Mouse (Mus musculus) forebrain, embryonic 16.5 days (tissue): Measurements from ENCODE around the gene Slc4a2. TPM values are rescaled to one million over a fixed set of nuclear protein-coding genes. Genes with fewer than 3 reads are reported as not detected.

Source experiments
- ATAC-seq: fragments of 200-750 bp; cut with Nextera tagmentation; 2 replicates; pipeline ENCODE4 v1.8.0; 2017; ENCODE audit warnings: mild to moderate bottlenecking, moderate library complexity
- H3K27ac ChIP-seq: fragments of 300-500 bp; sonication (generic); 2 replicates; pipeline ENCODE4 v1.5.1; 2014; ENCODE audit warnings: low read length, control low read depth
- H3K27me3 ChIP-seq: fragments of 300-500 bp; sonication (generic); replicated peaks from 2 replicates; pipeline ENCODE4 v1.6.1; 2014; ENCODE audit warnings: low read length; ENCODE audit not compliant: control insufficient read depth, insufficient read depth
- H3K36me3 ChIP-seq: fragments of 300-500 bp; sonication (generic); 2 replicates; pipeline ENCODE4 v1.6.1; 2014; ENCODE audit not compliant: control insufficient read depth, insufficient read depth
- H3K4me1 ChIP-seq: fragments of 300-500 bp; sonication (generic); replicated peaks from 2 replicates; pipeline ENCODE4 v1.6.1; 2014; ENCODE audit warnings: low read length; ENCODE audit not compliant: control insufficient read depth, insufficient read depth
- H3K4me2 ChIP-seq: fragments of 300-500 bp; sonication (generic); 2 replicates; pipeline ENCODE4 v1.6.1; 2014; ENCODE audit warnings: mild to moderate bottlenecking, low read length, control low read depth
- H3K4me3 ChIP-seq: fragments of 300-500 bp; sonication (generic); replicated peaks from 2 replicates; pipeline ENCODE4 v1.5.1; 2014; ENCODE audit warnings: mild to moderate bottlenecking, low read length, control low read depth
- H3K9ac ChIP-seq: fragments of 300-500 bp; sonication (generic); replicated peaks from 2 replicates; pipeline ENCODE4 v1.6.1; 2014; ENCODE audit warnings: low read depth, low read length, control low read depth
- H3K9me3 ChIP-seq: fragments of 300-500 bp; sonication (generic); 2 replicates; pipeline ENCODE4 v1.6.1; 2016; ENCODE audit warnings: low read length; ENCODE audit not compliant: control insufficient read depth
- WGBS: fragments of 180-500 bp; shearing (Covaris S2); extraction: QIAGEN DNeasy Blood & Tissue Kit; methylation state at CpG from one replicate; pipeline ENCODE4 v1.1.7; 2014; 5-methylcytosine and 5-hydroxymethylcytosine counted together
- polyA plus RNA-seq: library from polyadenylated mRNA; unstranded; fragments of >200 nt; fragmentation: Nextera tagmentation; extraction: Ambion mirVana; gene quantifications from 2 replicates; pipeline ENCODE4 v1.2.1, GENCODE M21; 2015

Gene Slc4a2
- 19.1 and 23.9 TPM in 2 replicates for polyA plus RNA-seq

GRCm38 (mm10) chr5:24423129-24424003 is at the start of gene Slc4a2, which contains the start of gene Cdk5:
Slc4a2 (plus strand) TSS chr5:24423837.
Cdk5 (minus strand) TSS chr5:24423530.
- peak; percentile 97 for ATAC-seq
- Histone ChIP-seq H3K4me3 (peak within 1 kb of the TSS; percentile 69), H3K9me3 (no peaks in the 10 kb centered on the region), H3K4me2 (peak within 1 kb of the TSS; percentile 96), H3K27me3 (no peaks in the 10 kb centered on the region), H3K36me3 (peaks cover 7% of the 10 kb centered on the region), H3K9ac (peak within 1 kb of the TSS; percentile 80), H3K4me1 (peaks cover 45% of the 10 kb centered on the region), H3K27ac (peak within 1 kb of the TSS; percentile 94)
- under 1% methylated on average over 46 of the region's 46 CpGs for WGBS

DNA sequence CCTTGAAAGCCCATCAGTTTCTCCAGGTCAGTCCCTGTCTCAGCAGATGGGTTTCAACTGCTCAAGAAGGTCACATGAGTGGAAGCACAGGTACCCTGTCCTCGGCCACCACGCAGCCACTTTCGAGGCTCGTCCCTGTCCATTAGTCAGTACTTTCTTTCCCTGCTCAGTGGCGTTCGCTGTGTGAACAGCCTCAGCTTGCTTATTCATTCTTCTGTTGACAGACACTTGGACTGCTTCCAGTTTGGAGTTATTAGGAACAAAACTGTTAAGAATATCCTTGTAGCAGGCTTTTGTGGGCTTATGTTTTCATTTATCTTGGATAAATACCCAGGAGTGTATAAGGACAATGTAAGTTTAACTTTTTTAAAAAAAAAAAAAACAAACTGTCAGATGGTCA is 49.4 kb upstream of the Slc4a2 start:
- ATAC-seq = peak; percentile 56
- WGBS = 13% methylated on average over 6 of the region's 6 CpGs
- Histone ChIP-seq H3K9me3 (no peaks in the 10 kb centered on the region), H3K4me2 (no peak overlapping the region), H3K4me3 (no peak overlapping the region), H3K4me1 (peaks cover 11% of the 10 kb centered on the region), H3K36me3 (no peaks in the 10 kb centered on the region), H3K27me3 (no peaks in the 10 kb centered on the region), H3K27ac (no peak overlapping the region), H3K9ac (no peak overlapping the region)

DNA sequence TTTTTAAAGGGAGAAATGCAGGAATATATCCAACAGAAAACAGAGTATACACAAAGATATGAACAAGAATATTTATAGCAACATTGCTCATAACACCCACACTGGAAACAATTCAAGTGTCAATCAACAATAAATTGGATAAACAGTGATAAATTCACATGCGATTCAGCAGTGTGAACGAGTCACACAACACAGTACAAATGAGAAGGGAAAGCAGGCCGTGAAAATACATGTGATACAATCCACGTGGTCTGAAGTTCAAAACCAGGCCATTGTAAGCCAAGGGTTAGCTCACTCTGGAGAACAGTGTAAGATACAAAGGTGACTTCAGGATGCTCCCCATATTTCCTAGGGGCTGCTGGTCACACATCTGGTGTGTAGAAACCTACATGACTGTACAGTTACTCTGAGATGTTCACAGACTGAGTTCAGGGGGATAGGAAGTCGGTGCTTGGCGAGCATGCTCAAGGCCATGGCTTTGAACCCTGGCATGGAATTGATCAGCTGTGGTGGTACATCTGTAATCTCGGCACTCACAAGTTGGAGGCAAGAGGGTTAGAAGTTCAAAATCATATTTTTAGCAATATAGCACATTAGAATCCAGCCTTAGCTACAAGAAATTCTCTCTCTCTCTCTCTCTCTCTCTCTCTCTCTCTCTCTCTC is 48.8 kb upstream of the Slc4a2 start:
- Histone ChIP-seq H3K9ac (no peak overlapping the region), H3K4me2 (no peak overlapping the region), H3K4me1 (peaks cover 11% of the 10 kb centered on the region), H3K4me3 (no peak overlapping the region), H3K36me3 (no peaks in the 10 kb centered on the region), H3K9me3 (no peaks in the 10 kb centered on the region), H3K27me3 (no peaks in the 10 kb centered on the region), H3K27ac (no peak overlapping the region)
- 54% methylated on average over 7 of the region's 7 CpGs for WGBS
- ATAC-seq = 0 out of 2 replicates have a peak, but pooled peaks have one; percentile 24

- no peaks in the 10 kb centered on the region for H3K36me3 ChIP-seq
- no peak overlapping the region for H3K4me2 ChIP-seq
- no peak for ATAC-seq
- H3K9ac ChIP-seq = no peak overlapping the region
- H3K9me3 ChIP-seq = no peaks in the 10 kb centered on the region
- H3K4me3 ChIP-seq = no peak overlapping the region
- 68% methylated on average over 2 of the region's 2 CpGs for WGBS
- no peak overlapping the region for H3K27ac ChIP-seq
- H3K4me1 ChIP-seq = peaks cover 18% of the 10 kb centered on the region
- no peaks in the 10 kb centered on the region for H3K27me3 ChIP-seq
Measured at GRCm38 (mm10) chr5:24378700-24379099, 44.9 kb upstream of the Slc4a2 start.

- H3K27ac ChIP-seq = no peak overlapping the region
- H3K27me3 ChIP-seq = no peaks in the 10 kb centered on the region
- no peak overlapping the region for H3K9ac ChIP-seq
- no peaks in the 10 kb centered on the region for H3K36me3 ChIP-seq
- no peak overlapping the region for H3K4me2 ChIP-seq
- no peak for ATAC-seq
- H3K4me3 ChIP-seq = no peak overlapping the region
- H3K4me1 ChIP-seq = peaks cover 20% of the 10 kb centered on the region
- H3K9me3 ChIP-seq = no peaks in the 10 kb centered on the region
- 78% methylated on average over 4 of the region's 4 CpGs for WGBS
Measured at GRCm38 (mm10) chr5:24379501-24379900, 44.1 kb upstream of the Slc4a2 start.

DNA sequence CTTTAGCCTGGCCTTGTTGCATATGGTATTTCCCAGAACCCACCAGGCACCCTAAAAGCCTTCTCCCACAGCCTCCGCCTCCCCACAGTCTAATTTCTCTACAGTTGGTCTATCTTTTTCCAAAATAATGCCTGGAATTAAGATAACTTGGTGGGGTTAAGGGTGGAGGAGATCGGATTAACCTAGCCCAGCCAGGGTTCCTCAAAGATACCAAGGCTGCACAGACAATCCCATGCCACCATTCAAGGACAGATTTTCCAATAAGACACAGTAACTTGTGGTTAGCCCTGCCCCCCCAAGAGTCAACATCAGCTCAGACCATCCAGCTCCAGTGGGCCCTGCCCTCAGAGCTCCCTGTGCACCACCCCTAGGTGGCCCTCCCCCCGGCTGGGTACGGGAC is 43.1 kb upstream of the Slc4a2 start:
- no peak for ATAC-seq
- Histone ChIP-seq H3K9me3 (no peaks in the 10 kb centered on the region), H3K4me1 (peaks cover 17% of the 10 kb centered on the region), H3K27ac (no peak overlapping the region), H3K9ac (no peak overlapping the region), H3K4me3 (no peak overlapping the region), H3K36me3 (no peaks in the 10 kb centered on the region), H3K27me3 (peaks cover 3% of the 10 kb centered on the region), H3K4me2 (no peak overlapping the region)
- 92% methylated on average over 4 of the region's 4 CpGs for WGBS

- WGBS = 87% methylated on average over 6 of the region's 6 CpGs
- no peak for ATAC-seq
- H3K27me3 ChIP-seq = peaks cover 10% of the 10 kb centered on the region
Measured at GRCm38 (mm10) chr5:24381486-24381885, 42.2 kb upstream of the Slc4a2 start.

DNA sequence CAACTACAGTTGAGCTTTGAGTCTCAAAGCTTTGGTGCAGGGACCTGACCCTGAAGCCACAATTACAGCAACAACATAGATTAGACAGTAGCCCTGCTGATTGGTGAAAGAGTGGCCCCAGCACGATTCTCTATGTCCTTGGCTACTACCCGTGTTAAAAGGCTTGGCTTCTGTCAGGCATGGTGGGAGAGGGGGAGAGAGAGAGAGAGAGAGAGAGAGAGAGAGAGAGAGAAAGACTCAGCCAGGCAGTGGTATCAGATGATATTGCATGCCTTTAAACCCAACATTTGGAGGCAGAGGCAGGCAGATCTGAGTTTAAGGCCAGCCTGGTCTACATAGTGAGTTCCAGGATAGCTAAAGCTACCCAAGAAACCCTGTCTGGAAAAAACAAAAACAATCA is 41.6 kb upstream of the Slc4a2 start:
- H3K4me2 ChIP-seq = no peak overlapping the region
- 52% methylated on average over 2 of the region's 2 CpGs for WGBS
- no peak overlapping the region for H3K9ac ChIP-seq
- peaks cover 19% of the 10 kb centered on the region for H3K4me1 ChIP-seq
- H3K36me3 ChIP-seq = no peaks in the 10 kb centered on the region
- H3K27me3 ChIP-seq = peaks cover 15% of the 10 kb centered on the region
- H3K27ac ChIP-seq = no peak overlapping the region
- no peak for ATAC-seq
- no peak overlapping the region for H3K4me3 ChIP-seq
- no peaks in the 10 kb centered on the region for H3K9me3 ChIP-seq

More at GRCm38 (mm10) chr5:24381486-24381885, 42.2 kb upstream of the Slc4a2 start:
- Histone ChIP-seq H3K9ac (no peak overlapping the region), H3K9me3 (no peaks in the 10 kb centered on the region), H3K4me2 (no peak overlapping the region), H3K27ac (no peak overlapping the region), H3K4me1 (peaks cover 17% of the 10 kb centered on the region), H3K4me3 (no peak overlapping the region), H3K36me3 (no peaks in the 10 kb centered on the region)
